Mouse (Mus musculus): ENCODE measurements around the gene Smg1. TPM values are rescaled to one million over a fixed set of nuclear protein-coding genes. Genes with fewer than 3 reads are reported as not detected.
A peak's percentile ranks its signal among the peaks of the same experiment; 100 is the strongest.

Smg1 gene
- polyA plus RNA-seq, 1 experiment: 56.8 TPM

GRCm38 (mm10) chr7:118126219-118126875 is 117.1 kb downstream of the Smg1 start:
- Histone ChIP-seq H3K4me1 (ENCODE audit: control insufficient read depth, insufficient read depth, low read length) (peaks cover 3% of the 10 kb centered on the region), H3K4me3 (ENCODE audit: insufficient read depth, low read length) (peak overlapping the region; percentile 8; the same call in 1 of the 2 replicates), H3K27ac (ENCODE audit: insufficient read depth, low read length) (no peak overlapping the region)
- no peak for TF ChIP-seq CTCF (IDR thresholded peaks at IDR 0.05; ENCODE audit: borderline replicate concordance, insufficient read depth, low read length)

- TF ChIP-seq POLR2A (IDR thresholded peaks at IDR 0.05; ENCODE audit: low read depth, low read length) (no peak), CTCF (IDR thresholded peaks at IDR 0.05; ENCODE audit: borderline replicate concordance, insufficient read depth, low read length) (no peak)
- Histone ChIP-seq H3K4me3 (ENCODE audit: insufficient read depth, low read length) (no peak overlapping the region; the same call in 1 of the 2 replicates), H3K4me1 (ENCODE audit: control insufficient read depth, insufficient read depth, low read length) (peaks cover 3% of the 10 kb centered on the region), H3K27ac (ENCODE audit: insufficient read depth, low read length) (no peak overlapping the region)
Measured at GRCm38 (mm10) chr7:118125736-118126135, 117.7 kb downstream of the Smg1 start.

GRCm38 (mm10) chr7:118123512-118124411 is 119.7 kb downstream of the Smg1 start:
- Histone ChIP-seq H3K4me3 (ENCODE audit: insufficient read depth, low read length) (no peak overlapping the region), H3K4me1 (ENCODE audit: control insufficient read depth, insufficient read depth, low read length) (peaks cover 3% of the 10 kb centered on the region), H3K27ac (ENCODE audit: insufficient read depth, low read length) (no peak overlapping the region)
- TF ChIP-seq POLR2A (IDR thresholded peaks at IDR 0.05; ENCODE audit: low read depth, low read length) (no peak), CTCF (IDR thresholded peaks at IDR 0.05; ENCODE audit: borderline replicate concordance, insufficient read depth, low read length) (no peak)

- Histone ChIP-seq H3K4me3 (ENCODE audit: insufficient read depth, low read length) (no peak overlapping the region), H3K4me1 (ENCODE audit: control insufficient read depth, insufficient read depth, low read length) (peaks cover 3% of the 10 kb centered on the region), H3K27ac (ENCODE audit: insufficient read depth, low read length) (no peak overlapping the region)
- TF ChIP-seq POLR2A (IDR thresholded peaks at IDR 0.05; ENCODE audit: low read depth, low read length) (no peak), CTCF (IDR thresholded peaks at IDR 0.05; ENCODE audit: borderline replicate concordance, insufficient read depth, low read length) (no peak)
Measured at GRCm38 (mm10) chr7:118122235-118122634, 121.2 kb downstream of the Smg1 start.

GRCm38 (mm10) chr7:118120654-118121053 is 122.8 kb downstream of the Smg1 start:
- H3K4me1 ChIP-seq (ENCODE audit: control insufficient read depth, insufficient read depth, low read length): no peaks in the 10 kb centered on the region; the same call in 1 of the 2 replicates
- no peak overlapping the region for H3K27ac ChIP-seq (ENCODE audit: insufficient read depth, low read length)
- H3K4me3 ChIP-seq (ENCODE audit: insufficient read depth, low read length): no peak overlapping the region
- TF ChIP-seq POLR2A (IDR thresholded peaks at IDR 0.05; ENCODE audit: low read depth, low read length): no peak
- no peak for TF ChIP-seq CTCF (IDR thresholded peaks at IDR 0.05; ENCODE audit: borderline replicate concordance, insufficient read depth, low read length)

GRCm38 (mm10) chr7:118119946-118120345 is 123.5 kb downstream of the Smg1 start:
- Histone ChIP-seq H3K4me3 (ENCODE audit: insufficient read depth, low read length) (no peak overlapping the region), H3K4me1 (ENCODE audit: control insufficient read depth, insufficient read depth, low read length) (no peaks in the 10 kb centered on the region; the same call in 1 of the 2 replicates), H3K27ac (ENCODE audit: insufficient read depth, low read length) (no peak overlapping the region)
- no peak for TF ChIP-seq CTCF (IDR thresholded peaks at IDR 0.05; ENCODE audit: borderline replicate concordance, insufficient read depth, low read length)
- TF ChIP-seq POLR2A (IDR thresholded peaks at IDR 0.05; ENCODE audit: low read depth, low read length): no peak

- Histone ChIP-seq H3K27ac (ENCODE audit: insufficient read depth, low read length) (no peak overlapping the region), H3K4me1 (ENCODE audit: control insufficient read depth, insufficient read depth, low read length) (no peaks in the 10 kb centered on the region; the same call in 1 of the 2 replicates)
- TF ChIP-seq CTCF (IDR thresholded peaks at IDR 0.05; ENCODE audit: borderline replicate concordance, insufficient read depth, low read length) (no peak), POLR2A (IDR thresholded peaks at IDR 0.05; ENCODE audit: low read depth, low read length) (no peak)
Measured at GRCm38 (mm10) chr7:118119142-118119541, 124.3 kb downstream of the Smg1 start.

GRCm38 (mm10) chr7:118118426-118118825 is 125.0 kb downstream of the Smg1 start:
- H3K4me3 ChIP-seq (ENCODE audit: insufficient read depth, low read length): no peak overlapping the region
- no peak overlapping the region for H3K27ac ChIP-seq (ENCODE audit: insufficient read depth, low read length)
- no peak for TF ChIP-seq CTCF (IDR thresholded peaks at IDR 0.05; ENCODE audit: borderline replicate concordance, insufficient read depth, low read length)
- no peak for TF ChIP-seq POLR2A (IDR thresholded peaks at IDR 0.05; ENCODE audit: low read depth, low read length)
- H3K4me1 ChIP-seq (ENCODE audit: control insufficient read depth, insufficient read depth, low read length): peaks cover 2% of the 10 kb centered on the region

More at GRCm38 (mm10) chr7:118119142-118119541, 124.3 kb downstream of the Smg1 start:
- H3K4me3 ChIP-seq (ENCODE audit: insufficient read depth, low read length): no peak overlapping the region

GRCm38 (mm10) chr7:118117539-118118210 is 125.8 kb downstream of the Smg1 start:
- Histone ChIP-seq H3K4me3 (ENCODE audit: insufficient read depth, low read length) (no peak overlapping the region), H3K4me1 (ENCODE audit: control insufficient read depth, insufficient read depth, low read length) (peaks cover 3% of the 10 kb centered on the region), H3K27ac (ENCODE audit: insufficient read depth, low read length) (no peak overlapping the region)
- TF ChIP-seq POLR2A (IDR thresholded peaks at IDR 0.05; ENCODE audit: low read depth, low read length): no peak
